Mouse (Mus musculus): ENCODE results near the gene Agbl3.

The Agbl3 gene

GRCm38 (mm10) chr6:34906661-34907060, 126.4 kb downstream of the Agbl3 start:
- no peak for DNase-seq (ENCODE audit: extremely low spot score)

- no peak for DNase-seq (ENCODE audit: extremely low spot score)
Measured at GRCm38 (mm10) chr6:34907121-34907614, 126.9 kb downstream of the Agbl3 start.

GRCm38 (mm10) chr6:34907696-34908260, 127.5 kb downstream of the Agbl3 start:
- DNase-seq (ENCODE audit: extremely low spot score) = no peak

Data from embryo, embryonic 9.5 days (tissue).